Mouse (Mus musculus) cerebral cortex, adult 2 months (tissue): Measurements from ENCODE around the gene Cadm1.

ENCODE experiments used
- WGBS: fragments of 180-500 bp; shearing (Covaris S2); methylation state at CpG from one replicate; pipeline ENCODE4 v1.1.7; 2018; 5-methylcytosine and 5-hydroxymethylcytosine counted together

The Cadm1 gene

GRCm38 (mm10) chr9:47738799-47739198 is 208.8 kb downstream of the Cadm1 start:
- 36% methylated on average over 4 of the region's 4 CpGs for WGBS

GRCm38 (mm10) chr9:47739276-47739675 is 209.3 kb downstream of the Cadm1 start:
- WGBS = 22% methylated on average over 7 of the region's 7 CpGs

GRCm38 (mm10) chr9:47741751-47742150 is 211.8 kb downstream of the Cadm1 start:
- 75% methylated on average over 3 of the region's 3 CpGs for whole genome bisulfite sequencing

- WGBS = 77% methylated on average over 3 of the region's 3 CpGs
Observed at GRCm38 (mm10) chr9:47744916-47745315, 214.9 kb downstream of the Cadm1 start.

- 78% methylated on average over 7 of the region's 7 CpGs for WGBS
Observed at GRCm38 (mm10) chr9:47745716-47746115, 215.7 kb downstream of the Cadm1 start.

GRCm38 (mm10) chr9:47749160-47749559 is 219.2 kb downstream of the Cadm1 start:
- 58% methylated on average over 5 of the region's 5 CpGs for WGBS

- WGBS = 49% methylated on average over 5 of the region's 5 CpGs
Observed at GRCm38 (mm10) chr9:47752516-47752915, 222.5 kb downstream of the Cadm1 start.

- WGBS = 53% methylated on average over 7 of the region's 7 CpGs
Observed at GRCm38 (mm10) chr9:47753127-47753526, 223.2 kb downstream of the Cadm1 start.

- 41% methylated on average over 12 of the region's 12 CpGs for WGBS
Observed at GRCm38 (mm10) chr9:47755119-47755518, 225.1 kb downstream of the Cadm1 start.

GRCm38 (mm10) chr9:47757798-47758197 is 227.8 kb downstream of the Cadm1 start:
- 70% methylated on average over 2 of the region's 2 CpGs for WGBS

- 59% methylated on average over 3 of the region's 3 CpGs for WGBS
Observed at GRCm38 (mm10) chr9:47758320-47758719, 228.3 kb downstream of the Cadm1 start.

GRCm38 (mm10) chr9:47759807-47760206 is 229.8 kb downstream of the Cadm1 start:
- WGBS = 44% methylated on average over 7 of the region's 7 CpGs

GRCm38 (mm10) chr9:47761601-47762000 is 231.6 kb downstream of the Cadm1 start:
- 40% methylated on average over 5 of the region's 5 CpGs for WGBS

GRCm38 (mm10) chr9:47762913-47763312 is 232.9 kb downstream of the Cadm1 start:
- WGBS = 71% methylated on average over 5 of the region's 5 CpGs

- 70% methylated on average over 5 of the region's 5 CpGs for WGBS
Observed at GRCm38 (mm10) chr9:47764920-47765319, 234.9 kb downstream of the Cadm1 start.

- WGBS = 79% methylated on average over 13 of the region's 13 CpGs
Observed at GRCm38 (mm10) chr9:47765323-47765722, 235.3 kb downstream of the Cadm1 start.

GRCm38 (mm10) chr9:47766342-47766741 is 236.4 kb downstream of the Cadm1 start:
- 89% methylated on average over 10 of the region's 10 CpGs for WGBS

GRCm38 (mm10) chr9:47770836-47771235 is 240.9 kb downstream of the Cadm1 start:
- 51% methylated on average over 11 of the region's 11 CpGs for WGBS

GRCm38 (mm10) chr9:47771953-47772352 is 242.0 kb downstream of the Cadm1 start:
- WGBS = 62% methylated on average over 5 of the region's 5 CpGs

GRCm38 (mm10) chr9:47772750-47773149 is 242.8 kb downstream of the Cadm1 start:
- WGBS = 94% methylated on average over 6 of the region's 6 CpGs

GRCm38 (mm10) chr9:47776941-47777919 is 247.3 kb downstream of the Cadm1 start:
- WGBS = 83% methylated on average over 9 of the region's 9 CpGs

- 54% methylated on average over 11 of the region's 11 CpGs for WGBS
Observed at GRCm38 (mm10) chr9:47778438-47778837, 248.5 kb downstream of the Cadm1 start.

- 45% methylated on average over 6 of the region's 6 CpGs for WGBS
Observed at GRCm38 (mm10) chr9:47779291-47779690, 249.3 kb downstream of the Cadm1 start.
